Mouse (Mus musculus) small intestine, adult 10 weeks (tissue): ENCODE data around the gene Rpf1. TPM values are rescaled to one million over a fixed set of nuclear protein-coding genes. Genes with fewer than 3 reads are reported as not detected.

Experiments used
- polyA plus RNA-seq: library from polyadenylated mRNA; stranded (reverse); fragments of 350-450 nt; fragmentation: Illumina TruSeq; extraction: RNeasy Lipid Tissue Mini Kit (QIAGEN cat#74804); gene quantifications from one replicate; pipeline ENCODE4 v1.2.3, GENCODE M21; 2014; ENCODE audit warnings: low replicate concordance

Rpf1 gene
- polyA plus RNA-seq, result 133 TPM

GRCm38 (mm10) chr3:146520798-146521651 lies at the start of gene Rpf1:
Gene Rpf1 (minus strand): TSS chr3:146521429.

DNA sequence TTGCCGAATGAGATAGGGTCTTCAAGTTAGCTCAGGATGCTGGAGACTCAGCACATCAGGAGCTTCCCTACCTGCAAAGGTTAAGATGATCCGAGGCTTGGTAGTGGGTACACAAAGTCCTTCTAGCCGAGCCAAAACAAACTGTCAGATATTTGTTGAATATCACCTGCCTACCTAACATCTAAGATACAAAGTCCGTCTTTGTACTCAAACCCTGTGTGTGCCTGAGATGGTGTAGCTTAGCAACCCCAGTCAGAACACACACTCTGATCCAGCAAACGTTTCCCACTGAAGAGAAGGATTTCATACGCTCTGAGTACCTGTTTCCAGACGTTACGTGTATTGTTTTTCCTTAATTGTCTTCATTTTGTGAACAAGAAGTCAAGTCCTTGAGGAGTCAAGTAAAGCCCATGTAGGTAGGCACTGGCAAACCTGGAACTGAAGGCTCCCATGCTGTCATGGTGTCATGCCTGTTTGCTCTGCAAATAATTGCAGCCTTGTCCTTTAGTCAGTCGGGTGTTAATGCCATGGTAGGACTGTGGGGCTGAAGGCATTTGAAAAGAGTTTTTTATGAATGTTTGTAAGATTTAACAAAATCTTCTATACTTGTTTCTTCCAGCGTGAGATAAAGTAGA lies 49.0 kb upstream of the Rpf1 start, which contains the start of gene Uox:
Gene Uox, plus strand, starts transcription at position 279 of the 635 bp plus-strand sequence.

GRCm38 (mm10) chr3:146499431-146500002 lies 21.7 kb downstream of the Rpf1 start, which contains the start of the genes Spata1 and Gng5:
Gene Spata1 (minus strand): TSS chr3:146499753.
Gene Gng5 (plus strand): TSS chr3:146499807.

Other genes starting within 250 kb of the Rpf1 start
- gene Ssx2ip, start 116.8 kb downstream of the Rpf1 start, polyA plus RNA-seq, result 76.1 TPM
- 10.9 TPM for gene Ctbs, start 71.6 kb downstream of the Rpf1 start, polyA plus RNA-seq
- gene Spata1, start 21.7 kb downstream of the Rpf1 start, polyA plus RNA-seq, result 8.4 TPM
- 1,391 TPM for gene Gng5, start 21.6 kb downstream of the Rpf1 start, polyA plus RNA-seq
- gene Uox, start 49.0 kb upstream of the Rpf1 start, polyA plus RNA-seq, result 0.71 TPM
- gene Dnase2b, start 94.2 kb upstream of the Rpf1 start, polyA plus RNA-seq, result not detected
- gene 4930503B20Rik, start 129.9 kb upstream of the Rpf1 start, polyA plus RNA-seq, result not detected
- not detected for gene Samd13, start 164.2 kb upstream of the Rpf1 start, polyA plus RNA-seq